Mouse (Mus musculus) heart, postnatal 0 days (tissue): Measurements from ENCODE around the gene Atp6v1c2.

Experiments used
- CTCF ChIP-seq: IDR thresholded peaks from 2 replicates; pipeline ENCODE4 v1.5.1; 2016; ENCODE audit warnings: antibody characterized with exemption, control low read depth, low read depth
- EP300 ChIP-seq: IDR thresholded peaks from 2 replicates; pipeline ENCODE4 v1.6.1; 2016; ENCODE audit warnings: antibody characterized with exemption, low read depth

GRCm38 (mm10) chr12:17310852-17311839 lies 18.0 kb downstream of the Atp6v1c2 start:
- no peak for TF ChIP-seq CTCF
- no peak for TF ChIP-seq EP300
